Mouse (Mus musculus): ENCODE data around the gene Vasn. TPM values are rescaled to one million over a fixed set of nuclear protein-coding genes. Genes with fewer than 3 reads are reported as not detected.

The Vasn gene
- polyA plus RNA-seq (2016; fragmentation: Nextera tagmentation; extraction: Ambion mirVana): 5.2 and 6.8 TPM in 2 replicates

DNA sequence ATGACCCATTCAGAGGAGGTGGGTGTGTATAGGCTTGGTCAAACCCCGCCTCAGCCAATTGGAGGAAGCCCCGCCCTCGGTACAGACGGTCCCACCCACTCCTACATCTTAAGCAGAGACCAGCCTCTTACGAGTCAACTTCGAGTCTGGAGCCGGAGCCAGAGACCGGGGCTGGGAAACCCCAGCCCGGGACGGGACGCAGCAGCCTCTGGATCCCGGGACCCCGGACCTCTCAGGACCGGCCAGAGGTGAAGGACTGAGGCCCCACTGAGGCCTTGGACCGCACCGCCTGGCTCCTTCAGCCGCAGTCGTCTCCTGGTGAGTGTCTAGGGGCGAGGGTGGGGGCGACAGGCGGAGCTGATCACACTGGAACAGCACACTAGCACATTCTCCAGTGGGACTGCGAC, at the start of gene Vasn, which contains the start of gene Dnaja3:
Gene Vasn (plus strand): TSS at position 111 of the 407 bp plus-strand sequence.
Gene Dnaja3 (plus strand): TSS at position 159 of the 407 bp plus-strand sequence.
- Histone ChIP-seq H3K36me3 (replicated peaks) (no peaks in the 10 kb centered on the region), H3K9me3 (no peaks in the 10 kb centered on the region), H3K9ac (peak within 1 kb of the TSS; percentile 70), H3K27ac (peak within 1 kb of the TSS; percentile 19; the same call in 1 of the 2 replicates), H3K4me3 (replicated peaks) (peak within 1 kb of the TSS; percentile 54), H3K4me2 (peak within 1 kb of the TSS; percentile 93), H3K4me1 (peaks cover 45% of the 10 kb centered on the region), H3K27me3 (0 out of 2 replicates have a peak, but pooled peaks cover 8% of the 10 kb centered on the region)
- 1% methylated on average over 22 of the region's 22 CpGs for WGBS
- peak; percentile 95 for ATAC-seq (ENCODE audit: low FRiP score)

DNA sequence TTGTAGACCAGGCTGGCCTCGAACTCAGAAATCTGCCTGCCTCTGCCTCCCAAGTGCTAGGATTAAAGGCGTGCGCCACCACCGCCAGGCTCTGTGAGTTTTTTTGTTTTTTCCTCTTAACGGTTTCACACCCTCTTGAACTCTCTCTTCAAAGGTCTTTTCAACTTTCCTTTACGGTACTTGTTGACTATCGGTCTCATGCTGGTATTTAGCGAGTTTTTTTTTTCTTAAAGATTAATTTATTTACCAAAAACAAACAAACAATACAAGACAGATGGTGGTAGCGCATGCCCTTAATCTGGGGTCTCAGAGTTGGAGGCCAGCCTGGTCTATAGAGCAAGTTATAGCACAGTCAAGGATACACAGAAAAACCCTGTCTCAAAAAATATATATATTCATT, 49.5 kb upstream of the Vasn start:
- H3K4me1 ChIP-seq: peaks cover 37% of the 10 kb centered on the region
- no peak overlapping the region for H3K9ac ChIP-seq
- H3K4me2 ChIP-seq: no peak overlapping the region
- H3K36me3 ChIP-seq (replicated peaks): peaks cover 6% of the 10 kb centered on the region; the same call in 1 of the 2 replicates
- no peak overlapping the region for H3K27ac ChIP-seq
- no peak for ATAC-seq (ENCODE audit: low FRiP score)
- H3K9me3 ChIP-seq: no peaks in the 10 kb centered on the region
- no peaks in the 10 kb centered on the region for H3K27me3 ChIP-seq
- 98% methylated on average over 9 of the region's 9 CpGs for WGBS
- H3K4me3 ChIP-seq (replicated peaks): no peak overlapping the region

DNA sequence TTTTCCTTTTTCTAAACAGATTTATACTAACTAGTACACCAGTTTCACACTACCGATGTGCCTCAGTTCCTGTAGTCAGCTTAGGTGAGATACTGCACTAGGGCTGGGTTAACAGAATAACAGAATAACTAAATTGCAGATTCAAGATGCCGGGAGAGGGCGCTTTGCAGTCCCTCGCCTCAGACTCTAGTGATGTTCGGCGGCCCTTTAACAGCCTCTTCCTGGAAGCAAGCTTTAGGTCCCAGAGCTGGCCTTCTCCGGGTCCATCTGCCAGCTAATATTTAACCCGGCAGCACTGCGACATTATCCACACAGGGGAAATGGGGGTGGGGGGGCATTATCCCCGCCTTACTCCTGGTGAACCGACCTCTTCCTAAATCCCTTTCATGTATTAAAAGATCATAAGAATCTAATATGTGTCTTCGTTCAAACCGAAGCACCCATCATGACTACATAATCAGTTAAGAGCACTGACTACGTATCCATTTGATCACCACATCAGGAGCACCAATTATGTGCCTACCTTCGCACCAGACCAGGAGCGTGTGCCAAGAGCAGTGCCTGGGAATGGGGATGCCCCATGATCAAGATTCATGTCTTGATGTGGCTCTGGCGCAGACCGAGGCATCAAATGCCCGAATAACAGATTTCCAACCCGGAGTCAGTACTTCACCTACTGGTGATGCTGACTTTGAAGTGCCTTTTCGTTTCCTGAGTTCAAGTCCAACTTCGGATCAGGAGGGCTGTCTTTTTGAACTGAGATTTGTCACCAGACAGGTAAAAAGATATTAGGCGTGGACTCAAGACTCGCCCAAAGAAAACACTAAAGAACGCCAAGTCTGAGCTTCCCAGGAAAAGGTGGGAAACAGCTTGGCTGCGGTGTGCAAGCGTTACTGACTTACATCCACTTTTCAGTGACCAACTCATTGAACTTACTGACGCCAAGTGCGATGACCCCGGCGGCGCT, 46.5 kb upstream of the Vasn start:
- no peaks in the 10 kb centered on the region for H3K27me3 ChIP-seq
- peaks cover 6% of the 10 kb centered on the region; the same call in 1 of the 2 replicates for H3K36me3 ChIP-seq (replicated peaks)
- H3K9me3 ChIP-seq: no peaks in the 10 kb centered on the region
- WGBS: 15% methylated on average over 32 of the region's 32 CpGs
- ATAC-seq (ENCODE audit: low FRiP score): no peak
- peak overlapping the region; percentile 97 for H3K27ac ChIP-seq
- peak overlapping the region; percentile 93 for H3K4me2 ChIP-seq
- H3K9ac ChIP-seq: peak overlapping the region; percentile 92; the same call in 1 of the 2 replicates
- H3K4me3 ChIP-seq (replicated peaks): peak overlapping the region; percentile 90
- H3K4me1 ChIP-seq: peaks cover 49% of the 10 kb centered on the region

DNA sequence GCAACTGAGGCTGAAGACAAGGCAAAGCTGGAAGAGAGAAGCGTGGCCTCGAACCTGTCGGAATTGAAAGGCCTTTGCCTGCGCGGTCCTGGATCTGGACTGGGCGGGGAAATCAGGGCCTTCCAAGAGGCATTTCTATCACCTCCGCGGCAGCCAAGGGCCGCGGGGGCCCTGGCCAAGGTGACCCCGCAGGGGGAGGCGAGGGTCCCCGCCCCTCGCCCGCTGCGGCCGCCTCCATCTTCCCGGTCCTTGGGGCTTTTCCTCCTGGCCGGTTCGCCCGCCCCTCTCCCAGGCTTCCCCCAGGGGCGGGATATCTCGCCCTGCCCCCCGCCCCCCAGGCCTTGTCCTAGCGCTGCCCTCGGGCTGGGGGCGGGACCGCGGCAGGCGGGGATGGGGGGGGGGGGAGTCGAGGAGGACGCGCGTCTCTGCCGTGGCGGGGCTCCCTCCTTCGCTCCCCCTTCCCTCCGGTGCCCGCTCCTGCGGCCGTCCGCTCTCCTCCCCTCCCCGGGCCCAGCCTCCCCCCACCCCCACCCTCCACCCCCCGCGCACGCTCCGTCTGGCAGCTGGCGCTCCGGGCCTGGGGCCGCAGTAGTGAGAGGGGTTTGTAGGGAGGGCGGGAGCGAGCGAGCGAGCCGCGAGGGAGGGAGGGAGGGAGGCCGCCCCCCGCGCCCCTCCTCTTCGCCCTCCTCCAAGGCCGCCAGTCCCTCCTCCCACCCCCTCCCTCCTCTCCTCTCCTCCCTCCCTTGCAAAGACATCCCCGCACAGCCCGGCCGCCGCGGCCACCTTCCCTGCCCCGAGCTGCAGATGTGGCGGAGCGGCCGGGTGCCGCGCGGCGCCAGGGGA, 45.5 kb upstream of the Vasn start, which contains the start of gene Glis2:
Gene Glis2 (plus strand): TSS at position 743 of the 843 bp plus-strand sequence.
- Histone ChIP-seq H3K36me3 (replicated peaks) (peaks cover 6% of the 10 kb centered on the region; the same call in 1 of the 2 replicates), H3K27ac (peak within 1 kb of the TSS; percentile 97), H3K27me3 (no peaks in the 10 kb centered on the region), H3K4me1 (peaks cover 59% of the 10 kb centered on the region), H3K4me2 (peak within 1 kb of the TSS; percentile 93), H3K4me3 (replicated peaks) (peak within 1 kb of the TSS; percentile 90), H3K9ac (peak within 1 kb of the TSS; percentile 92), H3K9me3 (no peaks in the 10 kb centered on the region)
- WGBS: under 1% methylated on average over 36 of the region's 74 CpGs
- ATAC-seq (ENCODE audit: low FRiP score): peak; percentile 88

DNA sequence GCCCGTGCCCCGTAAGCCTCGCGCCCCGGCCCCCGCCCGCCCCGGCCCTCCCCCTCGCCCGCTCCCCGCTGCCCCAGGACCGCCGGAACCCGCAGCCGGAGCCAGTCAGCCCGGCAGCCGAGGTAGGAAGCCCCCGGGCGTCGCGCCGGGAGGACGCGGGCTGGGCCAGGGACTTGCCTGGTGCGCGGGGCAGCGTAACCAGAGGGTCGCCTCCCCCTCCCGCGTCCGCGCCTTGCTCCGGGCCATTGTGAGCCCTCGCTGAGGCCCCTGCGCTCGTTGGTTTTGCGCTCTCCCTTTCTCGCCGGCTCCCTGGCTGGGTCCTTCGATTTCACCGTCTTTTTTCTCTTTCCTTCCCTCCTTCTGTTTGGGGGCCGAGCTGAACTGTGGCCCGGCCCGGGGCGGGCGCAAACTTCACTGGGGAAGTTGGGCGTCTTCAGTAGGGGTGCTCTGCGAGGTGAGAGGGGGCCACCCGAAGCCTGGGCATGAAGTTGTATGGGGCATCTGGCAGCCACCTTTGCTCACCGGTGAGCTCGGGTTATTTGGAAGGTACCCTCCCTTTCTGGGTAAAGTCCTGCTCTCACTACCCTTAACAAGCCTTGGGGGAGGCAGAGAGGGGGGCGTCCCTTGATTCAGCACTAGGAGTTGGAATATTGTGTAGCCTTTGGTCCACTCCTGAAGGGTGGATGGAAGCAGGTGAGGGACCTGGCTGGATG, 44.8 kb upstream of the Vasn start:
- H3K27ac ChIP-seq: peak overlapping the region; percentile 97
- no peaks in the 10 kb centered on the region for H3K9me3 ChIP-seq
- under 1% methylated on average over 48 of the region's 52 CpGs for WGBS
- peak; percentile 64; the same call in 1 of the 2 replicates for ATAC-seq (ENCODE audit: low FRiP score)
- H3K4me1 ChIP-seq: peaks cover 67% of the 10 kb centered on the region
- H3K4me2 ChIP-seq: peak overlapping the region; percentile 93
- peak overlapping the region; percentile 90 for H3K4me3 ChIP-seq (replicated peaks)
- peak overlapping the region; percentile 92 for H3K9ac ChIP-seq
- H3K27me3 ChIP-seq: no peaks in the 10 kb centered on the region
- peaks cover 6% of the 10 kb centered on the region; the same call in 1 of the 2 replicates for H3K36me3 ChIP-seq (replicated peaks)

DNA sequence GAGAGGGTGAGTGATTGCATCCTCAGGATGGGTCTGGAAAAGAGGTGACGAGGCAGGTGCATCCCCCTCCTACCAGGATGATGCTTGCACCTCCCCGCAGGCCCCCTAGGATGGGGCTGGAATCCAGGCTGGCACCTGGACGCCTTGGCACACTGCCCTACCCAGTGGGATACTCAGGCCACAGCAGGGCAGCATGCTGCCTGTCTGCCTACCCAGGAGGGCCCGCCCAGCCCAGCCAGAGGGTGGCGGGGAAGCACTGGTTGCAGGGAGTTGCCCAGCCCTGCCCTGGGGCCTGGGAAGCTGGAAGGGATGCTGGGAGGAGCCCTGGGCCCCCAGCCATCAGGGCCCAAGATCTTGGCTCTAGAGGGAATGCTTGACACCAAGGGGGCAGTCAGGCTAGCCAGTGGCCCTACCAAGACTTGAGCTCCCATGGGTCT, 44.2 kb upstream of the Vasn start:
- 2% methylated on average over 5 of the region's 5 CpGs for WGBS
- Histone ChIP-seq H3K4me2 (peak overlapping the region; percentile 93), H3K4me1 (peaks cover 73% of the 10 kb centered on the region), H3K36me3 (replicated peaks) (peaks cover 3% of the 10 kb centered on the region; the same call in 1 of the 2 replicates), H3K4me3 (replicated peaks) (peak overlapping the region; percentile 90), H3K27ac (peak overlapping the region; percentile 97), H3K9me3 (no peaks in the 10 kb centered on the region), H3K27me3 (no peaks in the 10 kb centered on the region), H3K9ac (peak overlapping the region; percentile 92)
- ATAC-seq (ENCODE audit: low FRiP score): peak; percentile 21; the same call in 1 of the 2 replicates

DNA sequence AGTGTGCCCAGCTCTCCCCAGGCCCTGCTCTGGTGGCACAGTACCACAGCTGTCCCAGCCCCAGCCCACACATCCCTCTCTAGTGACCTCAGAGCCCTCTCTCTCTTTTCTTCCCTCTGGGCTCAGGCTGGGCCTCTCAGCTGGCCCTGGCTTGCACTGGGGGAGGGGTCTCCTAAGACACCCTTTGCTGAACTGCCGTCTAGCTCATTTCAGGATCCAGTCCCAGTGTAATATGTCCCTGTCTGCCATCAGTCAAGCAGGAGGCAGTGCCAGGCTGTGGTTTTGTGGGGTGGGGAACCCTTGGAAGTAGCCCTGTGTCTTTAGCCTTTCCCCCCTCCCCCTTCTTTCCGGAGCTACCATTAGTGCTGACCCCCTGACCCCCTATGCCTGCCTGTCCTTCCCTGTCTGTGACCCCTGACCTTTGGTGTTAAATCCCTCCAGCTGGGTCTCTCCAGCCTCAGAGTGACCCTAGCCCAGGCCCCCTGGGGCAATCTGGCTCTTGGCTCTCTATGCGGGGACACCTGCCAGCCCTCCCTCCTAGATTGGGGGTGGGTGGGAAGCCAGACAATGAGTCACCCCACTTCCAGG, 43.5 kb upstream of the Vasn start:
- H3K9ac ChIP-seq: peak overlapping the region; percentile 92
- peak; percentile 7; the same call in 1 of the 2 replicates for ATAC-seq (ENCODE audit: low FRiP score)
- H3K4me1 ChIP-seq: peaks cover 79% of the 10 kb centered on the region
- H3K4me2 ChIP-seq: peak overlapping the region; percentile 93
- H3K27me3 ChIP-seq: no peaks in the 10 kb centered on the region
- 0% methylated on average over 3 of the region's 3 CpGs for WGBS
- H3K36me3 ChIP-seq (replicated peaks): no peaks in the 10 kb centered on the region
- H3K4me3 ChIP-seq (replicated peaks): peak overlapping the region; percentile 90
- peak overlapping the region; percentile 97 for H3K27ac ChIP-seq
- H3K9me3 ChIP-seq: no peaks in the 10 kb centered on the region

DNA sequence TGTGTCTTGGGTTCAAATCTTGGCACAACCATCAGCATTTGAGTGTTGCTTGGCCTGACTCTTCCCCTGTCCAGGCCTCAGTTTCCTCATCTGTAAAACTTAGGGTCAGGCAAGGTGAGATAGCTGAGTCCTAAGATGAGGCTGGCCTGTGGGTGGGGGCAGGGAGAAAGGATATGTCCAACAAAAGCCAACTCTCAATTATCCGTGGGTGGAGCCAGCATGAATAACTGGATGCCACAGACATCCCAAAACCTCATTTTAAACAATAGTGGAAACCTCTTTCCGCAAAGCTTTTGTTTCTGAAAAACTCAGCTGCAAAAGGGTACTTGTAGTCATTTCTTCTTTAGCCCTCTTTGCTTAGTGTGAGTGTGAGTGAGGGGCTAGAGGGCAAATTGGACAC, 42.9 kb upstream of the Vasn start:
- no peaks in the 10 kb centered on the region for H3K27me3 ChIP-seq
- H3K4me1 ChIP-seq: peaks cover 82% of the 10 kb centered on the region
- peak overlapping the region; percentile 97; the same call in 1 of the 2 replicates for H3K27ac ChIP-seq
- no peak for ATAC-seq (ENCODE audit: low FRiP score)
- H3K4me3 ChIP-seq (replicated peaks): peak overlapping the region; percentile 90
- H3K9me3 ChIP-seq: no peaks in the 10 kb centered on the region
- 31% methylated on average over 2 of the region's 2 CpGs for WGBS
- H3K4me2 ChIP-seq: peak overlapping the region; percentile 93
- H3K36me3 ChIP-seq (replicated peaks): no peaks in the 10 kb centered on the region
- peak overlapping the region; percentile 21; the same call in 1 of the 2 replicates for H3K9ac ChIP-seq

DNA sequence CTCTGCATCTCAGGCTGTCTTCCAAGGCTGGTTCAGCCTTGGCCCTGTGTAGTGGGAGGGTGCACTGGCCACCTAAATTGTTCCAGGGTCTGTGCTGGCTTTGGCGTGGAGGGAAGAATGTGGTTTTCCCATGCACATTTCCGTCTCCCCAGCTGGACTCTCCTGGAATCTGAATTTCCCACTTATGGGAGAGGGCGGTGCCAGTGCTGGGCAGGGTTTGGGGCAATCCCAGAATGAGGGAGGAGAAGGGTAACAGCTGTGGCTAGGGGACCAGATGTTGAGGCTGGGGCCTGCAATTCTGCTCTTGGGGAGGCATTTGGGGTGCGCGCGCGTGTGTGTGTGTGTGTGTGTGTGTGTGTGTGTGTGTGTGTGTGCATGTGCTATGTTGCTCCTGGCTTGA, 42.4 kb upstream of the Vasn start:
- H3K4me1 ChIP-seq: peaks cover 87% of the 10 kb centered on the region
- 56% methylated on average over 7 of the region's 7 CpGs for WGBS
- no peaks in the 10 kb centered on the region for H3K36me3 ChIP-seq (replicated peaks)
- peak overlapping the region; percentile 63; the same call in 1 of the 2 replicates for H3K27ac ChIP-seq
- H3K9me3 ChIP-seq: no peaks in the 10 kb centered on the region
- H3K4me3 ChIP-seq (replicated peaks): no peak overlapping the region
- peak overlapping the region; percentile 21; the same call in 1 of the 2 replicates for H3K9ac ChIP-seq
- ATAC-seq (ENCODE audit: low FRiP score): no peak
- H3K27me3 ChIP-seq: no peaks in the 10 kb centered on the region
- H3K4me2 ChIP-seq: peak overlapping the region; percentile 93

DNA sequence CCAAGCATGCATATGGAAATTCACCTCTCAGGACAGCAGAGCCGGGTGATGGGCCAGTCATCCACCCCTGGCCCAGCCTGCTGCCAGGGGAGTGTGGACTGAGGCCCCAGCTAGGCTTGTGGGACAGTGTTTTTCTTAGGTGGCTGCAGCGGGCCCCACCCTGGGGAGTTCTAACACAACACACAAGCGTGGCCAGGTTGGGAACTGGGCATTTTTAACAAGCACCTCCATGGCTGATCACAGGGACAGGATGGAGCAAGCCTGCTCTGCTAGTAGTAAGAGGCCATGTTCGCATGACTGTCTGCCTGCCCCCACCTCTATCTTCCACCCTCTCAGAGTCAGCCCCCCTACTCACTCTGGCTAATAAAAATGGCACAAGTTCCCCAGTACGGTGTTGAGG, 41.7 kb upstream of the Vasn start:
- 80% methylated on average over 5 of the region's 5 CpGs for WGBS
- H3K36me3 ChIP-seq (replicated peaks): no peaks in the 10 kb centered on the region
- H3K9ac ChIP-seq: 0 out of 2 replicates have a peak overlapping the region, but pooled peaks have one; percentile 21
- H3K27ac ChIP-seq: peak overlapping the region; percentile 63; the same call in 1 of the 2 replicates
- ATAC-seq (ENCODE audit: low FRiP score): no peak
- H3K4me3 ChIP-seq (replicated peaks): no peak overlapping the region
- H3K9me3 ChIP-seq: no peaks in the 10 kb centered on the region
- no peaks in the 10 kb centered on the region for H3K27me3 ChIP-seq
- H3K4me2 ChIP-seq: peak overlapping the region; percentile 93
- peaks cover 87% of the 10 kb centered on the region for H3K4me1 ChIP-seq

All from forebrain, embryonic 12.5 days (tissue).